Mouse (Mus musculus) embryonic facial prominence, embryonic 14.5 days (tissue): ENCODE results near the gene Ssmem1. TPM values are rescaled to one million over a fixed set of nuclear protein-coding genes. Genes with fewer than 3 reads are reported as not detected.

Source experiments
- ATAC-seq: fragments of 200-750 bp; cut with Nextera tagmentation; 2 replicates; pipeline ENCODE4 v1.8.0; 2017; ENCODE audit warnings: low read depth, moderate number of reproducible peaks, moderate TSS enrichment
- DNase-seq: peaks from one replicate; pipeline ENCODE4 v3.0.0-alpha.2; 2015; ENCODE audit warnings: low spot score
- H3K27ac ChIP-seq: fragments of 300-500 bp; sonication (generic); replicated peaks from 2 replicates; pipeline ENCODE4 v1.5.1; 2014; ENCODE audit warnings: low read depth, mild to moderate bottlenecking, low read length, moderate library complexity
- H3K27me3 ChIP-seq: fragments of 300-500 bp; sonication (generic); replicated peaks from 2 replicates; pipeline ENCODE4 v1.6.1; 2014; ENCODE audit warnings: low read length; ENCODE audit not compliant: control insufficient read depth, insufficient read depth
- H3K36me3 ChIP-seq: fragments of 300-500 bp; sonication (generic); 2 replicates; pipeline ENCODE4 v1.6.1; 2014; ENCODE audit warnings: low read length, mixed read lengths; ENCODE audit not compliant: control insufficient read depth, insufficient read depth
- H3K4me1 ChIP-seq: fragments of 300-500 bp; sonication (generic); 2 replicates; pipeline ENCODE4 v1.6.1; 2014; ENCODE audit warnings: antibody characterized with exemption, low read length; ENCODE audit not compliant: control insufficient read depth, insufficient read depth
- H3K4me2 ChIP-seq: fragments of 300-500 bp; sonication (generic); 2 replicates; pipeline ENCODE4 v1.6.1; 2014; ENCODE audit warnings: low read depth, mild to moderate bottlenecking, low read length, moderate library complexity, mixed read lengths
- H3K4me3 ChIP-seq: fragments of 300-500 bp; sonication (generic); 2 replicates; pipeline ENCODE4 v1.5.1; 2014; ENCODE audit warnings: low read depth, mild to moderate bottlenecking, low read length
- H3K9ac ChIP-seq: fragments of 300-500 bp; sonication (generic); 2 replicates; pipeline ENCODE4 v1.6.1; 2014; ENCODE audit warnings: low read depth, mild to moderate bottlenecking, low read length, moderate library complexity, mixed read lengths
- H3K9me3 ChIP-seq: fragments of 300-500 bp; sonication (generic); 2 replicates; pipeline ENCODE4 v1.6.1; 2016; ENCODE audit warnings: low read length; ENCODE audit not compliant: control insufficient read depth
- WGBS: fragments of 180-500 bp; shearing (Covaris S2); extraction: QIAGEN DNeasy Blood & Tissue Kit; methylation state at CpG from one replicate; pipeline ENCODE4 v1.1.7; 2014; 5-methylcytosine and 5-hydroxymethylcytosine counted together
- polyA plus RNA-seq: library from polyadenylated mRNA; unstranded; fragments of >200 nt; fragmentation: Nextera tagmentation; extraction: Ambion mirVana; gene quantifications from 2 replicates; pipeline ENCODE4 v1.2.1, GENCODE M21; 2014

Ssmem1 gene
- polyA plus RNA-seq, 1 experiment from 2014 or later = 0.51 TPM

GRCm38 (mm10) chr6:30471706-30472105, 37.9 kb upstream of the Ssmem1 start:
- 42% methylated on average over 3 of the region's 3 CpGs for WGBS
- Histone ChIP-seq H3K9me3 (0 out of 2 replicates have a peak, but pooled peaks cover 5% of the 10 kb centered on the region), H3K27ac (no peak overlapping the region), H3K36me3 (no peaks in the 10 kb centered on the region), H3K27me3 (no peaks in the 10 kb centered on the region), H3K4me3 (no peak overlapping the region), H3K4me2 (no peak overlapping the region), H3K4me1 (no peaks in the 10 kb centered on the region; the same call in 1 of the 2 replicates), H3K9ac (no peak overlapping the region)
- peak; percentile 61 for DNase-seq
- ATAC-seq = no peak

DNA sequence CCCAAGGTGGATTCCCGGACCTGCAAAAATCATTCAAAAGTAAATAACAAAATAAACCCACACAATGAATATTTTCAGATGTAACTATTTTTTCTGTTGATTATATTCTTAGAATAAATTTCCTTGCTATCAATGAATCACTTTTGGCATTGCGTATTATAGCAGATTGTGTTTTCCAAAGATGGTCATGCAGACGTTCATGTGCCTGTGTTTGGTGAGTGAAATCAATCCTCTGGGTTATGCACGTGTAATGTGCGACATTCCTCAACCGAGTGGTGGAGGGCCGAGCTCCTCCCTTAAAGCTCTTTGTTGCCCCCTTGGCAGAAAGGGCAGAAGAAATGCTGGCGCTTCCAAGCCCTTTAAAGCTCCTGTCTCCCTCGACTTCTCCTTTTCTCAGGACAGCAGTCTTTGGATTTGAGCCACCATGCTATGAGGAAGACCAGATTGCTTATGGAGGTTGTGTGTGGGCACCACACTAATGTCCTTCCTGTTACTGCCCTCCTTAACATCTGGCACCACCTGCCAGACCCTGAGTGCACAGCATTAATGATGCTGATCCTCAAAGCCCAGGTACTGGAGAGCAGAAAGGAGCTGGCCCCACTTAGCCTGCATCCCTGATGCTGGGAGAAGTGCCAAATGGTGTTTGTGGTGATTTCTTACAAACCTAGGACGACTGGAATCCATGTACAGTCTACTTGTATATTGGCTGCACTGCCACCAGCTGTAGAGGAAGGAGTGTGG, 33.5 kb upstream of the Ssmem1 start:
- no peak overlapping the region for H3K4me3 ChIP-seq
- DNase-seq = no peak

GRCm38 (mm10) chr6:30477210-30477714, 32.4 kb upstream of the Ssmem1 start:
- WGBS = 65% methylated on average over 8 of the region's 8 CpGs
- Histone ChIP-seq H3K4me2 (no peak overlapping the region), H3K9me3 (no peaks in the 10 kb centered on the region), H3K27me3 (no peaks in the 10 kb centered on the region), H3K36me3 (peaks cover 40% of the 10 kb centered on the region), H3K27ac (0 out of 2 replicates have a peak overlapping the region, but pooled peaks have one; percentile 25), H3K4me3 (no peak overlapping the region), H3K9ac (no peak overlapping the region), H3K4me1 (no peaks in the 10 kb centered on the region; the same call in 1 of the 2 replicates)
- ATAC-seq (no peak; the same call in 1 of the 2 replicates), DNase-seq (no peak)

More for the DNA sequence above, 33.5 kb upstream of the Ssmem1 start:
- H3K4me2 ChIP-seq = no peak overlapping the region
- no peak overlapping the region for H3K27ac ChIP-seq
- H3K36me3 ChIP-seq = peaks cover 30% of the 10 kb centered on the region
- no peaks in the 10 kb centered on the region for H3K9me3 ChIP-seq
- 64% methylated on average over 10 of the region's 10 CpGs for WGBS
- H3K9ac ChIP-seq = no peak overlapping the region
- H3K27me3 ChIP-seq = no peaks in the 10 kb centered on the region
- no peak for ATAC-seq
- no peaks in the 10 kb centered on the region; the same call in 1 of the 2 replicates for H3K4me1 ChIP-seq

- no peak overlapping the region for H3K9ac ChIP-seq
- H3K4me2 ChIP-seq = no peak overlapping the region
- WGBS = 81% methylated on average over 6 of the region's 6 CpGs
- ATAC-seq (no peak), DNase-seq (no peak)
- H3K4me1 ChIP-seq = no peaks in the 10 kb centered on the region; the same call in 1 of the 2 replicates
- 0 out of 2 replicates have a peak overlapping the region, but pooled peaks have one; percentile 25 for H3K27ac ChIP-seq
- no peak overlapping the region for H3K4me3 ChIP-seq
- H3K9me3 ChIP-seq = no peaks in the 10 kb centered on the region
- peaks cover 45% of the 10 kb centered on the region for H3K36me3 ChIP-seq
- H3K27me3 ChIP-seq = no peaks in the 10 kb centered on the region
These were observed 31.9 kb upstream of the Ssmem1 start for GRCm38 (mm10) chr6:30477784-30478183.

GRCm38 (mm10) chr6:30479418-30479817, 30.2 kb upstream of the Ssmem1 start:
- DNase-seq = no peak
- Histone ChIP-seq H3K9ac (no peak overlapping the region), H3K36me3 (peaks cover 61% of the 10 kb centered on the region), H3K27ac (0 out of 2 replicates have a peak overlapping the region, but pooled peaks have one; percentile 10), H3K9me3 (no peaks in the 10 kb centered on the region), H3K27me3 (no peaks in the 10 kb centered on the region), H3K4me3 (no peak overlapping the region), H3K4me1 (no peaks in the 10 kb centered on the region; the same call in 1 of the 2 replicates), H3K4me2 (no peak overlapping the region)
- no peak for ATAC-seq
- 92% methylated on average over 3 of the region's 3 CpGs for WGBS

GRCm38 (mm10) chr6:30482908-30483307, 26.7 kb upstream of the Ssmem1 start:
- Histone ChIP-seq H3K4me2 (no peak overlapping the region), H3K9me3 (no peaks in the 10 kb centered on the region), H3K27ac (no peak overlapping the region), H3K9ac (no peak overlapping the region), H3K4me1 (no peaks in the 10 kb centered on the region), H3K4me3 (no peak overlapping the region), H3K27me3 (no peaks in the 10 kb centered on the region), H3K36me3 (peaks cover 95% of the 10 kb centered on the region)
- WGBS = 72% methylated on average over 2 of the region's 2 CpGs
- ATAC-seq = no peak
- DNase-seq = no peak

DNA sequence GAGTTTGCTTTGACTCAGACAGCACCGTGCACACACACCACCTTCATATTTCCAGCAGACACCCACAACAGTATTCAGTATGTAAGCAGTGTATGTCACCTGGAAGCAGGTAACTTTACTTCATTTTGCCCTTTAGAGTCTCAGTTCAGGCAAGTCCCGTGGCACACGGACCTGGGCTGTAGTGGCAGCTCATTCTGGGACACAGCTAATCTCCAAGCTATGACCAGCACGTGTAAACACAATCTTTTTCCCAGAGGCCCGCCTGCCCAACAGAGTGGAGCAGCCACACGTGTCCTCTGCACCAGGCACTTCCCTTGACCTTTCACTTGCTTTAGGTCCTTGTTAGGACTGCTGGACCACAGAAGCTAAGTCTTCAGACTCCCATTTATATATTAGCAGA, 23.1 kb upstream of the Ssmem1 start:
- Histone ChIP-seq H3K4me3 (no peak overlapping the region), H3K9ac (no peak overlapping the region), H3K4me1 (no peaks in the 10 kb centered on the region), H3K4me2 (no peak overlapping the region), H3K9me3 (no peaks in the 10 kb centered on the region), H3K27ac (no peak overlapping the region), H3K27me3 (no peaks in the 10 kb centered on the region), H3K36me3 (peaks cover 90% of the 10 kb centered on the region)
- ATAC-seq (no peak), DNase-seq (no peak)
- WGBS = 90% methylated on average over 6 of the region's 6 CpGs

- Histone ChIP-seq H3K36me3 (peaks cover 56% of the 10 kb centered on the region), H3K27me3 (no peaks in the 10 kb centered on the region), H3K9me3 (no peaks in the 10 kb centered on the region), H3K4me3 (no peak overlapping the region), H3K4me1 (no peaks in the 10 kb centered on the region), H3K4me2 (no peak overlapping the region), H3K27ac (no peak overlapping the region), H3K9ac (no peak overlapping the region)
- WGBS = 62% methylated on average over 3 of the region's 3 CpGs
- no peak for DNase-seq
- ATAC-seq = no peak
These were observed 10.6 kb upstream of the Ssmem1 start for GRCm38 (mm10) chr6:30499049-30499448.
